Mouse (Mus musculus) ovary, adult 18-20 months (tissue): ENCODE measurements around the gene Map3k4.

Source experiments
- DNase-seq: peaks from one replicate; pipeline ENCODE4 v3.0.0; 2022; ENCODE audit warnings: low spot score, mixed read lengths

Map3k4 gene

GRCm38 (mm10) chr17:12184283-12184682 is 134.3 kb downstream of the Map3k4 start:
- DNase-seq: no peak

GRCm38 (mm10) chr17:12182702-12183485 is 135.7 kb downstream of the Map3k4 start:
- DNase-seq: no peak

- no peak for DNase-seq
These were observed 138.8 kb downstream of the Map3k4 start for GRCm38 (mm10) chr17:12179766-12180165.

GRCm38 (mm10) chr17:12179339-12179738 is 139.3 kb downstream of the Map3k4 start:
- DNase-seq: no peak
